Mouse (Mus musculus) small intestine, adult 2 months (tissue): Measurements from ENCODE around the gene 2210408I21Rik. TPM values are rescaled to one million over a fixed set of nuclear protein-coding genes. Genes with fewer than 3 reads are reported as not detected.

ENCODE experiments used
- H3K27ac ChIP-seq: fragments of 200-500 bp; 2 replicates; pipeline ENCODE4 v1.5.1; 2012; ENCODE audit warnings: low read depth, low read length, control low read depth, inconsistent platforms; ENCODE audit not compliant: insufficient read depth
- H3K27me3 ChIP-seq: fragments of 200-500 bp; 2 replicates; pipeline ENCODE4 v1.6.1; 2012; ENCODE audit warnings: mild to moderate bottlenecking, moderate library complexity, low read length, inconsistent platforms; ENCODE audit not compliant: control insufficient read depth, insufficient read depth
- H3K36me3 ChIP-seq: fragments of 200-500 bp; 2 replicates; pipeline ENCODE4 v1.6.1; 2012; ENCODE audit warnings: mild to moderate bottlenecking, low read length, control low read depth, inconsistent platforms; ENCODE audit not compliant: control insufficient read depth, insufficient read depth
- H3K4me1 ChIP-seq: fragments of 200-500 bp; 2 replicates; pipeline ENCODE4 v1.6.1; 2012; ENCODE audit warnings: low read length, inconsistent platforms, mixed read lengths; ENCODE audit not compliant: control insufficient read depth, insufficient read depth, insufficient read length
- H3K4me3 ChIP-seq: fragments of 200-500 bp; 2 replicates; pipeline ENCODE4 v1.5.1; 2012; ENCODE audit warnings: low read depth, mild to moderate bottlenecking, control low read depth, inconsistent platforms, low read length, moderate library complexity
- CTCF ChIP-seq: fragments of 200-500 bp; IDR thresholded peaks from 2 replicates; pipeline ENCODE4 v1.5.1; 2012; ENCODE audit warnings: low read depth, mild to moderate bottlenecking, control low read depth, inconsistent platforms, low read length, moderate library complexity, mixed read lengths; ENCODE audit not compliant: insufficient replicate concordance, insufficient read length; ENCODE audit errors: extremely low read depth
- POLR2A ChIP-seq: fragments of 200-500 bp; IDR thresholded peaks from 2 replicates; pipeline ENCODE4 v1.6.1; 2012; ENCODE audit warnings: low read depth, mild to moderate bottlenecking, control low read depth, inconsistent platforms, low read length, moderate library complexity
- WGBS: fragments of 180-500 bp; shearing (Covaris S2); methylation state at CpG from one replicate; pipeline ENCODE4 v1.1.7; 2018; 5-methylcytosine and 5-hydroxymethylcytosine counted together
- polyA plus RNA-seq: library from polyadenylated mRNA; depleted of rRNA; stranded (reverse); fragments of >200 nt; gene quantifications from 2 replicates; pipeline ENCODE4 v1.2.3, GENCODE M21; 2012; rRNA removed

The 2210408I21Rik gene
- polyA plus RNA-seq, 1 experiment = 0.09 TPM

- Histone ChIP-seq H3K4me3 (no peak overlapping the region), H3K36me3 (no peaks in the 10 kb centered on the region), H3K4me1 (no peaks in the 10 kb centered on the region), H3K27me3 (no peaks in the 10 kb centered on the region), H3K27ac (no peak overlapping the region)
- 65% methylated on average over 2 of the region's 2 CpGs for WGBS
- TF ChIP-seq CTCF = no peak
- no peak for TF ChIP-seq POLR2A
Measured at GRCm38 (mm10) chr13:77615346-77615745, 480.0 kb downstream of the 2210408I21Rik start.

Other genes with a start within 250 kb of the 2210408I21Rik start
- gene Slf1, start 67 bp upstream of the 2210408I21Rik start, polyA plus RNA-seq = 0.62 and 2.7 TPM in 2 replicates